Mouse (Mus musculus) kidney, postnatal 0 days (tissue): Measurements from ENCODE around the gene Glrb. TPM values are rescaled to one million over a fixed set of nuclear protein-coding genes. Genes with fewer than 3 reads are reported as not detected.

Source experiments
- ATAC-seq: fragments of 200-750 bp; cut with Nextera tagmentation; replicated peaks from 2 replicates; pipeline ENCODE4 v1.8.0; 2017; ENCODE audit warnings: low read depth, moderate number of reproducible peaks, moderate TSS enrichment, moderate library complexity; ENCODE audit not compliant: low FRiP score
- DNase-seq: peaks from one replicate; pipeline ENCODE4 v3.0.0-alpha.2; 2016; ENCODE audit warnings: low spot score
- H3K27ac ChIP-seq: fragments of 300-500 bp; sonication (generic); 2 replicates; pipeline ENCODE4 v1.5.1; 2014; ENCODE audit warnings: mild to moderate bottlenecking
- H3K27me3 ChIP-seq: fragments of 300-500 bp; sonication (generic); 2 replicates; pipeline ENCODE4 v1.6.1; 2014; ENCODE audit warnings: low read length, mixed read lengths; ENCODE audit not compliant: insufficient read depth
- H3K36me3 ChIP-seq: fragments of 300-500 bp; sonication (generic); 2 replicates; pipeline ENCODE4 v1.6.1; 2014; ENCODE audit warnings: low read length, mixed read lengths; ENCODE audit not compliant: insufficient read depth
- H3K4me1 ChIP-seq: fragments of 300-500 bp; sonication (generic); replicated peaks from 2 replicates; pipeline ENCODE4 v1.6.1; 2014; ENCODE audit warnings: antibody characterized with exemption, low read length, mixed read lengths; ENCODE audit not compliant: insufficient read depth
- H3K4me2 ChIP-seq: fragments of 300-500 bp; sonication (generic); 2 replicates; pipeline ENCODE4 v1.6.1; 2014; ENCODE audit warnings: mild to moderate bottlenecking, low read length, moderate library complexity, mixed read lengths
- H3K4me3 ChIP-seq: fragments of 300-500 bp; sonication (generic); replicated peaks from 2 replicates; pipeline ENCODE4 v1.5.1; 2014; ENCODE audit warnings: low read depth, low read length
- H3K9ac ChIP-seq: fragments of 300-500 bp; sonication (generic); 2 replicates; pipeline ENCODE4 v1.6.1; 2014; ENCODE audit warnings: low read depth, low read length
- H3K9me3 ChIP-seq: fragments of 300-500 bp; sonication (generic); replicated peaks from 2 replicates; pipeline ENCODE4 v1.6.1; 2016; ENCODE audit warnings: low read length, inconsistent platforms, mixed read lengths
- CTCF ChIP-seq: IDR thresholded peaks from 2 replicates; pipeline ENCODE4 v1.5.1; 2016; ENCODE audit warnings: antibody characterized with exemption, low read depth, mild to moderate bottlenecking, moderate library complexity
- WGBS: fragments of 180-500 bp; shearing (Covaris S2); extraction: QIAGEN DNeasy Blood & Tissue Kit; methylation state at CpG from one replicate; pipeline ENCODE4 v1.1.7; 2014; 5-methylcytosine and 5-hydroxymethylcytosine counted together
- polyA plus RNA-seq: library from polyadenylated mRNA; unstranded; fragments of >200 nt; fragmentation: Nextera tagmentation; extraction: Ambion mirVana; gene quantifications from 2 replicates; pipeline ENCODE4 v1.2.1, GENCODE M21; 2015

Glrb gene
- polyA plus RNA-seq, 1 experiment from 2014 or later = 5.6 TPM

- no peak overlapping the region for H3K27ac ChIP-seq
- ATAC-seq = no peak
- H3K36me3 ChIP-seq = no peaks in the 10 kb centered on the region
- no peaks in the 10 kb centered on the region for H3K9me3 ChIP-seq
- WGBS = 12% methylated on average over 1 of the region's 1 CpGs
- DNase-seq = peak; percentile 32
- TF ChIP-seq CTCF = peak; percentile 58
- H3K9ac ChIP-seq = no peak overlapping the region
- H3K4me3 ChIP-seq = no peak overlapping the region
- no peak overlapping the region for H3K4me2 ChIP-seq
- H3K4me1 ChIP-seq = peaks cover 10% of the 10 kb centered on the region; the same call in 1 of the 2 replicates
- H3K27me3 ChIP-seq = peaks cover 24% of the 10 kb centered on the region
Measured at GRCm38 (mm10) chr3:80805327-80805726, 108.1 kb downstream of the Glrb start.

- H3K4me3 ChIP-seq = no peak overlapping the region
- no peak for TF ChIP-seq CTCF
Measured at GRCm38 (mm10) chr3:80803811-80804210, 109.6 kb downstream of the Glrb start.

GRCm38 (mm10) chr3:80803211-80803610, 110.2 kb downstream of the Glrb start:
- no peaks in the 10 kb centered on the region for H3K36me3 ChIP-seq
- no peak overlapping the region for H3K9ac ChIP-seq
- H3K9me3 ChIP-seq = no peaks in the 10 kb centered on the region
- TF ChIP-seq CTCF = no peak
- no peak overlapping the region for H3K4me2 ChIP-seq
- peaks cover 27% of the 10 kb centered on the region for H3K27me3 ChIP-seq
- ATAC-seq = no peak
- no peak overlapping the region for H3K27ac ChIP-seq
- no peak for DNase-seq
- 60% methylated on average over 7 of the region's 8 CpGs for WGBS
- H3K4me3 ChIP-seq = no peak overlapping the region
- peaks cover 12% of the 10 kb centered on the region; the same call in 1 of the 2 replicates for H3K4me1 ChIP-seq

More at GRCm38 (mm10) chr3:80803811-80804210, 109.6 kb downstream of the Glrb start:
- DNase-seq (no peak), ATAC-seq (no peak)
- no peak overlapping the region for H3K27ac ChIP-seq
- peaks cover 12% of the 10 kb centered on the region; the same call in 1 of the 2 replicates for H3K4me1 ChIP-seq
- H3K4me2 ChIP-seq = no peak overlapping the region
- no peaks in the 10 kb centered on the region for H3K9me3 ChIP-seq
- no peaks in the 10 kb centered on the region for H3K36me3 ChIP-seq
- peaks cover 27% of the 10 kb centered on the region for H3K27me3 ChIP-seq
- no peak overlapping the region for H3K9ac ChIP-seq
- WGBS = 68% methylated on average over 1 of the region's 1 CpGs

DNA sequence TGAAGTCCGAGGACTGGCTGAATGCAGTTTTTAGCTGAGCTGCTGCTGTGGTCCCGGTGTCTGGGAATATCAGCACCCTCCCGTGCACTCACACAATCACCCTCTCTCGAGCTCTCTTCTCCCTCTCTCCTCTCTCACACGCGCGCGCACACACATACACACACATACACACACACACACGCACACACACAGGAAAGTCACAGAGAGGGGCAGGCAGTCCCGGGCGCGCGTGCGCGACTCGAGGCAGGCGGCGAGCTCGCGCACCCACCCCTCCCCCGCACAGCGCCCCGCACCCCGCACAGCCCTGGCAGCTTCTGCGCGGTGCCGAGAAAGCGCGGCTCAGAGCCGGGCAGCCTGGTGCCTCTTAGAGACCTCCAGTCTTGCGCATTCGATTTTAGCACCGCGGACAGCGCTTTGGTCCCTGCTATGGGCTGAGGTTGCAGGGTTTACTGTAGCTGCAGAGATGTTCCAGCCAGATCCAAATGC, 110.8 kb downstream of the Glrb start, which contains the start of gene Gria2:
TSS of gene Gria2 (minus strand) at position 240 of the 486 bp plus-strand sequence.
- ATAC-seq = peak; percentile 94
- Histone ChIP-seq H3K27me3 (peaks cover 27% of the 10 kb centered on the region), H3K4me2 (peak within 1 kb of the TSS; percentile 68), H3K36me3 (no peaks in the 10 kb centered on the region), H3K4me3 (peak within 1 kb of the TSS; percentile 35), H3K27ac (no peak within 1 kb of the TSS), H3K9me3 (no peaks in the 10 kb centered on the region), H3K4me1 (peaks cover 12% of the 10 kb centered on the region; the same call in 1 of the 2 replicates), H3K9ac (no peak within 1 kb of the TSS)
- no peak for TF ChIP-seq CTCF
- WGBS = under 1% methylated on average over 32 of the region's 35 CpGs
- peak; percentile 92 for DNase-seq

- 25% methylated on average over 6 of the region's 6 CpGs for WGBS
- Histone ChIP-seq H3K4me1 (peaks cover 12% of the 10 kb centered on the region; the same call in 1 of the 2 replicates), H3K9me3 (no peaks in the 10 kb centered on the region), H3K4me2 (no peak overlapping the region), H3K9ac (no peak overlapping the region), H3K27me3 (peaks cover 27% of the 10 kb centered on the region), H3K36me3 (no peaks in the 10 kb centered on the region), H3K27ac (no peak overlapping the region), H3K4me3 (no peak overlapping the region)
- ATAC-seq (no peak), DNase-seq (no peak)
- no peak for TF ChIP-seq CTCF
Measured at GRCm38 (mm10) chr3:80801827-80802310, 111.6 kb downstream of the Glrb start.

- DNase-seq = peak; percentile 19
- Histone ChIP-seq H3K9me3 (no peaks in the 10 kb centered on the region), H3K9ac (no peak overlapping the region), H3K4me3 (peak overlapping the region; percentile 24), H3K27ac (no peak overlapping the region), H3K36me3 (no peaks in the 10 kb centered on the region), H3K4me2 (peak overlapping the region; percentile 57), H3K4me1 (peaks cover 12% of the 10 kb centered on the region; the same call in 1 of the 2 replicates), H3K27me3 (peaks cover 27% of the 10 kb centered on the region)
- 10% methylated on average over 33 of the region's 33 CpGs for WGBS
- peak; percentile 14; the same call in 1 of the 2 replicates for TF ChIP-seq CTCF
- ATAC-seq = no peak
Measured at GRCm38 (mm10) chr3:80800995-80801826, 112.2 kb downstream of the Glrb start.
